Mouse (Mus musculus) T-helper 17 cell (primary cell): ENCODE results near the gene Bpifc.

ENCODE experiments used
- in situ Hi-C, 2 experiments: fragments of 300-600 bp; cut with MboI, MseI; formaldehyde crosslinking; loops; 1 replicate in 1 of 2; 2 replicates in 1 of 2; pipeline ENCODE4 v1.15.1; 2025; ENCODE audit warnings: high pct_unique_total_duplicates in 2 of 2

Gene Bpifc

GRCm38 (mm10) chr10:85957464-85957950 lies 54.2 kb downstream of the Bpifc start, which contains the start of gene Rtcb:
TSS of gene Rtcb (minus strand) at chr10:85957823.
- in situ Hi-C loops: loop anchor here in 1 of 2 experiments (5.0 kb wide), 2 partner anchors 35 to 85 kb away; no protein-coding TSS in a partner anchor

GRCm38 (mm10) chr10:85956871-85957419 lies 54.8 kb downstream of the Bpifc start:
- in situ Hi-C loops: loop anchor here in 1 of 2 experiments (5.0 kb wide), 2 partner anchors 35 to 85 kb away; no protein-coding TSS in a partner anchor

- in situ Hi-C loops: no loop called here
Observed at GRCm38 (mm10) chr10:85954429-85954828, 57.3 kb downstream of the Bpifc start.

GRCm38 (mm10) chr10:85953401-85953800 lies 58.3 kb downstream of the Bpifc start:
- in situ Hi-C loops: no loop called here

- in situ Hi-C loops: no loop called here
Observed at GRCm38 (mm10) chr10:85951765-85952443, 59.8 kb downstream of the Bpifc start.

GRCm38 (mm10) chr10:85948483-85949196 lies 63.1 kb downstream of the Bpifc start:
- in situ Hi-C loops: no loop called here

GRCm38 (mm10) chr10:85936280-85936965 lies 75.3 kb downstream of the Bpifc start:
- in situ Hi-C loops: no loop called here

GRCm38 (mm10) chr10:85929962-85930361 lies 81.7 kb downstream of the Bpifc start:
- in situ Hi-C loops: no loop called here

GRCm38 (mm10) chr10:85929208-85929591 lies 82.5 kb downstream of the Bpifc start:
- in situ Hi-C loops: no loop called here

- in situ Hi-C loops: no loop called here
Observed at GRCm38 (mm10) chr10:85928499-85929207, 83.0 kb downstream of the Bpifc start.

- in situ Hi-C loops: no loop called here
Observed at GRCm38 (mm10) chr10:85927676-85928445, 83.8 kb downstream of the Bpifc start, which contains the start of gene Ascl4. TSS of gene Ascl4 (plus strand) at chr10:85927681.

GRCm38 (mm10) chr10:85916498-85917309 lies 95.0 kb downstream of the Bpifc start, which contains the start of gene Prdm4:
TSS of gene Prdm4 (minus strand) at chr10:85917142.
- in situ Hi-C loops: no loop called here
